Mouse (Mus musculus): ENCODE measurements around the gene Thbs2. TPM values are rescaled to one million over a fixed set of nuclear protein-coding genes. Genes with fewer than 3 reads are reported as not detected.

Gene Thbs2
- polyA plus RNA-seq (2015; fragmentation: Nextera tagmentation; extraction: Ambion mirVana), result 1.1 and 4.4 TPM in 2 replicates

- no peaks in the 10 kb centered on the region for H3K9me3 ChIP-seq (ENCODE audit: control insufficient read depth, low read length)
- 0 out of 2 replicates have a peak within 1 kb of the TSS, but pooled peaks have one; percentile 2 for H3K9ac ChIP-seq (replicated peaks; ENCODE audit: low read depth, low read length)
- no peak within 1 kb of the TSS for H3K27ac ChIP-seq (ENCODE audit: low read length)
- H3K36me3 ChIP-seq (ENCODE audit: control insufficient read depth, insufficient read depth), result no peaks in the 10 kb centered on the region
- no peaks in the 10 kb centered on the region for H3K27me3 ChIP-seq (replicated peaks; ENCODE audit: control insufficient read depth, insufficient read depth, low read length)
- 2% methylated on average over 14 of the region's 14 CpGs for WGBS
- peak within 1 kb of the TSS; percentile 29 for H3K4me2 ChIP-seq (ENCODE audit: low read length)
- peaks cover 11% of the 10 kb centered on the region for H3K4me1 ChIP-seq (replicated peaks; ENCODE audit: control insufficient read depth, insufficient read depth, low read length)
- peak within 1 kb of the TSS; percentile 3 for H3K4me3 ChIP-seq (replicated peaks; ENCODE audit: low read length)
- ATAC-seq, result peak; percentile 45; the same call in 1 of the 2 replicates
These were observed at the start of gene Thbs2 for GRCm38 (mm10) chr17:14693994-14694374. Gene Thbs2 (minus strand): TSS chr17:14694235.

- ATAC-seq, result no peak
- 87% methylated on average over 6 of the region's 6 CpGs for WGBS
These were observed 41.5 kb upstream of the Thbs2 start for GRCm38 (mm10) chr17:14735493-14736004.

GRCm38 (mm10) chr17:14734380-14734779 is 40.3 kb upstream of the Thbs2 start:
- no peaks in the 10 kb centered on the region for H3K9me3 ChIP-seq (ENCODE audit: control insufficient read depth, low read length)
- WGBS, result 82% methylated on average over 4 of the region's 4 CpGs
- no peaks in the 10 kb centered on the region for H3K4me1 ChIP-seq (replicated peaks; ENCODE audit: control insufficient read depth, insufficient read depth, low read length)
- H3K9ac ChIP-seq (replicated peaks; ENCODE audit: low read depth, low read length), result no peak overlapping the region
- no peaks in the 10 kb centered on the region for H3K27me3 ChIP-seq (replicated peaks; ENCODE audit: control insufficient read depth, insufficient read depth, low read length)
- no peak for ATAC-seq
- H3K4me2 ChIP-seq (ENCODE audit: low read length), result no peak overlapping the region
- no peak overlapping the region for H3K27ac ChIP-seq (ENCODE audit: low read length)
- H3K36me3 ChIP-seq (ENCODE audit: control insufficient read depth, insufficient read depth), result no peaks in the 10 kb centered on the region
- H3K4me3 ChIP-seq (replicated peaks; ENCODE audit: low read length), result no peak overlapping the region

More at GRCm38 (mm10) chr17:14735493-14736004, 41.5 kb upstream of the Thbs2 start:
- Histone ChIP-seq H3K4me2 (ENCODE audit: low read length) (no peak overlapping the region), H3K27me3 (replicated peaks; ENCODE audit: control insufficient read depth, insufficient read depth, low read length) (no peaks in the 10 kb centered on the region), H3K36me3 (ENCODE audit: control insufficient read depth, insufficient read depth) (no peaks in the 10 kb centered on the region), H3K4me1 (replicated peaks; ENCODE audit: control insufficient read depth, insufficient read depth, low read length) (no peaks in the 10 kb centered on the region), H3K27ac (ENCODE audit: low read length) (no peak overlapping the region), H3K9me3 (ENCODE audit: control insufficient read depth, low read length) (no peaks in the 10 kb centered on the region), H3K4me3 (replicated peaks; ENCODE audit: low read length) (no peak overlapping the region), H3K9ac (replicated peaks; ENCODE audit: low read depth, low read length) (no peak overlapping the region)

- WGBS, result 66% methylated on average over 10 of the region's 10 CpGs
- no peaks in the 10 kb centered on the region for H3K9me3 ChIP-seq (ENCODE audit: control insufficient read depth, low read length)
- ATAC-seq, result no peak
These were observed 39.9 kb upstream of the Thbs2 start for GRCm38 (mm10) chr17:14733941-14734340.

GRCm38 (mm10) chr17:14733027-14733426 is 39.0 kb upstream of the Thbs2 start:
- Histone ChIP-seq H3K27ac (ENCODE audit: low read length) (no peak overlapping the region), H3K4me3 (replicated peaks; ENCODE audit: low read length) (no peak overlapping the region), H3K36me3 (ENCODE audit: control insufficient read depth, insufficient read depth) (no peaks in the 10 kb centered on the region), H3K9me3 (ENCODE audit: control insufficient read depth, low read length) (no peaks in the 10 kb centered on the region), H3K9ac (replicated peaks; ENCODE audit: low read depth, low read length) (no peak overlapping the region), H3K27me3 (replicated peaks; ENCODE audit: control insufficient read depth, insufficient read depth, low read length) (no peaks in the 10 kb centered on the region), H3K4me1 (replicated peaks; ENCODE audit: control insufficient read depth, insufficient read depth, low read length) (no peaks in the 10 kb centered on the region), H3K4me2 (ENCODE audit: low read length) (no peak overlapping the region)
- 92% methylated on average over 1 of the region's 1 CpGs for WGBS
- no peak for ATAC-seq

More at GRCm38 (mm10) chr17:14733941-14734340, 39.9 kb upstream of the Thbs2 start:
- H3K4me2 ChIP-seq (ENCODE audit: low read length), result no peak overlapping the region
- H3K27me3 ChIP-seq (replicated peaks; ENCODE audit: control insufficient read depth, insufficient read depth, low read length), result no peaks in the 10 kb centered on the region
- no peaks in the 10 kb centered on the region for H3K4me1 ChIP-seq (replicated peaks; ENCODE audit: control insufficient read depth, insufficient read depth, low read length)
- H3K36me3 ChIP-seq (ENCODE audit: control insufficient read depth, insufficient read depth), result no peaks in the 10 kb centered on the region
- no peak overlapping the region for H3K9ac ChIP-seq (replicated peaks; ENCODE audit: low read depth, low read length)
- H3K27ac ChIP-seq (ENCODE audit: low read length), result no peak overlapping the region
- no peak overlapping the region for H3K4me3 ChIP-seq (replicated peaks; ENCODE audit: low read length)

GRCm38 (mm10) chr17:14730629-14731028 is 36.6 kb upstream of the Thbs2 start:
- no peaks in the 10 kb centered on the region for H3K4me1 ChIP-seq (replicated peaks; ENCODE audit: control insufficient read depth, insufficient read depth, low read length)
- no peaks in the 10 kb centered on the region for H3K27me3 ChIP-seq (replicated peaks; ENCODE audit: control insufficient read depth, insufficient read depth, low read length)
- H3K9ac ChIP-seq (replicated peaks; ENCODE audit: low read depth, low read length), result no peak overlapping the region
- no peak overlapping the region for H3K27ac ChIP-seq (ENCODE audit: low read length)
- 87% methylated on average over 5 of the region's 5 CpGs for WGBS
- no peak overlapping the region for H3K4me3 ChIP-seq (replicated peaks; ENCODE audit: low read length)
- H3K4me2 ChIP-seq (ENCODE audit: low read length), result no peak overlapping the region
- H3K36me3 ChIP-seq (ENCODE audit: control insufficient read depth, insufficient read depth), result no peaks in the 10 kb centered on the region
- H3K9me3 ChIP-seq (ENCODE audit: control insufficient read depth, low read length), result no peaks in the 10 kb centered on the region
- ATAC-seq, result no peak

GRCm38 (mm10) chr17:14727481-14727880 is 33.4 kb upstream of the Thbs2 start:
- no peak overlapping the region for H3K4me3 ChIP-seq (replicated peaks; ENCODE audit: low read length)
- no peak overlapping the region for H3K4me2 ChIP-seq (ENCODE audit: low read length)
- 34% methylated on average over 3 of the region's 3 CpGs for WGBS
- H3K27ac ChIP-seq (ENCODE audit: low read length), result no peak overlapping the region
- no peaks in the 10 kb centered on the region for H3K4me1 ChIP-seq (replicated peaks; ENCODE audit: control insufficient read depth, insufficient read depth, low read length)
- H3K27me3 ChIP-seq (replicated peaks; ENCODE audit: control insufficient read depth, insufficient read depth, low read length), result no peaks in the 10 kb centered on the region
- ATAC-seq, result no peak
- H3K9me3 ChIP-seq (ENCODE audit: control insufficient read depth, low read length), result no peaks in the 10 kb centered on the region
- no peak overlapping the region for H3K9ac ChIP-seq (replicated peaks; ENCODE audit: low read depth, low read length)
- H3K36me3 ChIP-seq (ENCODE audit: control insufficient read depth, insufficient read depth), result no peaks in the 10 kb centered on the region

- no peak overlapping the region for H3K4me2 ChIP-seq (ENCODE audit: low read length)
- ATAC-seq, result no peak
These were observed 30.8 kb upstream of the Thbs2 start for GRCm38 (mm10) chr17:14724786-14725185.

GRCm38 (mm10) chr17:14721325-14721724 is 27.3 kb upstream of the Thbs2 start:
- Histone ChIP-seq H3K9me3 (ENCODE audit: control insufficient read depth, low read length) (no peaks in the 10 kb centered on the region), H3K4me1 (replicated peaks; ENCODE audit: control insufficient read depth, insufficient read depth, low read length) (no peaks in the 10 kb centered on the region), H3K9ac (replicated peaks; ENCODE audit: low read depth, low read length) (no peak overlapping the region), H3K36me3 (ENCODE audit: control insufficient read depth, insufficient read depth) (no peaks in the 10 kb centered on the region), H3K27me3 (replicated peaks; ENCODE audit: control insufficient read depth, insufficient read depth, low read length) (no peaks in the 10 kb centered on the region), H3K4me2 (ENCODE audit: low read length) (no peak overlapping the region), H3K27ac (ENCODE audit: low read length) (no peak overlapping the region), H3K4me3 (replicated peaks; ENCODE audit: low read length) (no peak overlapping the region)
- WGBS, result 82% methylated on average over 4 of the region's 4 CpGs
- ATAC-seq, result no peak

More at GRCm38 (mm10) chr17:14724786-14725185, 30.8 kb upstream of the Thbs2 start:
- H3K9ac ChIP-seq (replicated peaks; ENCODE audit: low read depth, low read length), result no peak overlapping the region
- no peak overlapping the region for H3K27ac ChIP-seq (ENCODE audit: low read length)
- H3K9me3 ChIP-seq (ENCODE audit: control insufficient read depth, low read length), result no peaks in the 10 kb centered on the region
- H3K36me3 ChIP-seq (ENCODE audit: control insufficient read depth, insufficient read depth), result no peaks in the 10 kb centered on the region
- no peak overlapping the region for H3K4me3 ChIP-seq (replicated peaks; ENCODE audit: low read length)
- H3K27me3 ChIP-seq (replicated peaks; ENCODE audit: control insufficient read depth, insufficient read depth, low read length), result no peaks in the 10 kb centered on the region
- no peaks in the 10 kb centered on the region for H3K4me1 ChIP-seq (replicated peaks; ENCODE audit: control insufficient read depth, insufficient read depth, low read length)
- WGBS, result 64% methylated on average over 2 of the region's 2 CpGs

GRCm38 (mm10) chr17:14720912-14721311 is 26.9 kb upstream of the Thbs2 start:
- ATAC-seq, result no peak
- H3K27ac ChIP-seq (ENCODE audit: low read length), result no peak overlapping the region
- no peak overlapping the region for H3K4me3 ChIP-seq (replicated peaks; ENCODE audit: low read length)
- H3K9me3 ChIP-seq (ENCODE audit: control insufficient read depth, low read length), result no peaks in the 10 kb centered on the region
- 92% methylated on average over 4 of the region's 4 CpGs for WGBS
- H3K4me1 ChIP-seq (replicated peaks; ENCODE audit: control insufficient read depth, insufficient read depth, low read length), result no peaks in the 10 kb centered on the region
- no peaks in the 10 kb centered on the region for H3K36me3 ChIP-seq (ENCODE audit: control insufficient read depth, insufficient read depth)
- H3K4me2 ChIP-seq (ENCODE audit: low read length), result no peak overlapping the region
- H3K9ac ChIP-seq (replicated peaks; ENCODE audit: low read depth, low read length), result no peak overlapping the region
- no peaks in the 10 kb centered on the region for H3K27me3 ChIP-seq (replicated peaks; ENCODE audit: control insufficient read depth, insufficient read depth, low read length)
